Mouse (Mus musculus) lung, adult 18-20 months (tissue): ENCODE results near the gene Ccdc33.

Experiments used
- DNase-seq, 2 experiments: peaks; one replicate each; pipeline ENCODE4 v3.0.0; 2022; ENCODE audit warnings: mixed read lengths in 2 of 2

The Ccdc33 gene

DNA sequence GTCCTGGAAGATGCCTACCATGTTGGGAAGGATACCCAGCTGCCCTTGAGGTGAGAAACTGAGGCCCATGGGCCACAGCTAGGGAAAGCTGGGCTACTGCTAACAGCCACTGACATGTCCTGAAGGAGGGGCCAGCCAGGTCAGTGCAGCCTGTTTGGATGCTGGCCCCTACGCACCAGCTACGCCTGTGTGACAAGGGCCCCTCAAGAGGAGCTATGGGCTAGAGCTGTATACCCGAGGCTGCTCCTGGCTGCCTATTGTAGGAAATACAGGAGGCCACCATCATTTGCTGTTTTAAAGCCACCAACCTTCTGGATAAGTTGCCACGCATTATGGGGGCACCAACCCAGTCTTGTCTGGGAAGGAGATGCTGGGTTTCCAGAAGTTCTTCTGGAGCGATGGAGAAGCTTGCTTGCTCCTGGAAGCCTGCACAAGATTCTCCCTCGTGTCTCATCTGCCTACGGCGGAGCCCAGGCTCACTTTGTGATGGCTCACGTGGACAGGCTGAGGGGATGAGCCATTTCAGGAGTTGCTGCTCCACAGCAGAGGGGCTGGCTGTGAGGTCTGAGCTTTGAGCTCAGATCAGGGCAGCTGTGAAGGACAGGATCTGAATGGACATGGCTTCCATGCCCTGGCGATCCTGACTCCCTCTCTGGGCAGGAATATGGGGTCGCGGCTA lies 110.1 kb downstream of the Ccdc33 start:
- no peak for DNase-seq

DNA sequence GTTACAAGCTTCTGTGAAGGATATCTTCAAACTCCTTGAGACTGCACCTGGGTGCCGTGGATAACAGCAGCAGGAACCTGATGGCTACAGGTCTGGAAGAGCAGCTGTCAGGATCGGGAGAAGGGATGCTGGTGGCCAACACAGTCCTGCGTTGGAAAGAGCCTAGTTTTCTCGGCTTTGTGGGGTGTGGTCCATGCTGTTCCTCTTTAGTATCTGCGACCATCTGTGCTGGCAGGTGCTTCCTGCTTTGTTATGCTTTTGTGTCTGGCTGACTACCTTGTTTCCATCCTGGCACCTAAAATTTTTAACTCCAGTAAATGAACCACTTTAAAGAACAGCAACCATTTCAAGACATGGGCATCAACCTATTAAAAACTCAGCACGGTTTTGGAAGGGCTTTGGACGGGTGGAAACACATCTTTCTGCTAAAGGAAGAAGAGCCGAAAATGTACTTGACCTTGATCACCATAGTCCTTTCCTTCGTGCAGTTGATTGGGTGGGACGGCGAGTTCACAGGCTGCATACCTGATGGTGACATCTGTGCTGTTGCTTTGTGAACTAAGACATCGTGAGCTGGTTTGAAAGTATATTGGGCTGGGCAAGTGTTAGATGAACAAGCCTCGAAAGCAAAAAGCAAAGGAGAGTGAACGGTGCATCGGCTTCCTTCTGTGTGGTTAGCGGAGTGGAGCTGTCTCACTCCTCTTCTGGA lies 112.7 kb downstream of the Ccdc33 start, which contains the start of gene Cyp11a1:
Cyp11a1 (plus strand) TSS at position 659 of the 709 bp plus-strand sequence.
- no peak for DNase-seq

- no peak for DNase-seq
These were observed 115.4 kb downstream of the Ccdc33 start for GRCm38 (mm10) chr9:58003272-58003671.

- DNase-seq, result no peak
These were observed 118.9 kb downstream of the Ccdc33 start for GRCm38 (mm10) chr9:57999676-58000075.

DNA sequence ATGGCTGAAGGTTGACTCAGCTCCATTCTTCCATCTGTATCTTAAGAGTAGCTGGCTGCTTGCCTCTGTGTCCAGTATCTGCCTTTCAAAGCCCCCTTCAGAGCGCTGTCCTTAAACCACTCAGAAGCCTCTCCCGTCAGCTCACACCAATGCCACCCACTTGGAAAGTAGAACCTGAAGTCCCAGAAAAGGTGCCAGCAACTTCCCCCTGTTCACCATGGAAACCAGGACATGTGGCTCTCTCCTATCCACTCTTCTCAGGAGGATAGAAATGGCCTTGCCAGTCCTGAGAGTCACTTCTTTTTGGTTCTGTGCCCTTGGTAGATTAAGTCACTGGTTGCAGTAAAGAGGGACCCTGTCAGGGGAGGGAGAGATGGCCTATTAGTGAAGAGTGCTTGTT lies 119.9 kb downstream of the Ccdc33 start:
- no peak for DNase-seq

- DNase-seq, result peak; percentile 27 to 53
These were observed 120.5 kb downstream of the Ccdc33 start for GRCm38 (mm10) chr9:57998032-57998659.

DNA sequence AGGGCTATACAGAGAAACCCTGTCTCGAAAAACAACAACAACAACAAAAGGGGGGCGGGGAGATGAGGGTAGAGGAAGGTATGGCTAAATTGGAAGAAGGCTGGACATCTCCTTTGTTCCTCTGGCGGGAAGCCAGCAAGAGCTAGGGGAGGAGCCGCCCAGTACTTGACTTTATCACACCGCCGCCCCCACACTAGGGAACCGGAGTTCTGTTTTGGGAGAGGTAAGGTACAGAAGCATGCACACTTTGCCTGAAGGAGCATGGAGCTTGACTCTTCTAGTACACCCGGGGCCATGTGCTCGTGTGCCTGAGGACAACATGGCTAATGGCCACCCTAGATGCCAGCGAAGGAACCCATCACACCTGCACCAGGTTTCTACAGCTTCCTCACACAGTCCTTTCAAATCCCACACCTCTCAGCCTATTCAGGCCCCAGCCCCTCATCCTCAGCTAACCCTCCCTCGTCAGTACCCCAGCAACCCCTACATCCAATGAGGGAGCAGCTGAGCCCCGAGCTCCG lies 121.1 kb downstream of the Ccdc33 start:
- no peak for DNase-seq

- no peak for DNase-seq
These were observed 123.3 kb downstream of the Ccdc33 start for GRCm38 (mm10) chr9:57995282-57995681.

DNA sequence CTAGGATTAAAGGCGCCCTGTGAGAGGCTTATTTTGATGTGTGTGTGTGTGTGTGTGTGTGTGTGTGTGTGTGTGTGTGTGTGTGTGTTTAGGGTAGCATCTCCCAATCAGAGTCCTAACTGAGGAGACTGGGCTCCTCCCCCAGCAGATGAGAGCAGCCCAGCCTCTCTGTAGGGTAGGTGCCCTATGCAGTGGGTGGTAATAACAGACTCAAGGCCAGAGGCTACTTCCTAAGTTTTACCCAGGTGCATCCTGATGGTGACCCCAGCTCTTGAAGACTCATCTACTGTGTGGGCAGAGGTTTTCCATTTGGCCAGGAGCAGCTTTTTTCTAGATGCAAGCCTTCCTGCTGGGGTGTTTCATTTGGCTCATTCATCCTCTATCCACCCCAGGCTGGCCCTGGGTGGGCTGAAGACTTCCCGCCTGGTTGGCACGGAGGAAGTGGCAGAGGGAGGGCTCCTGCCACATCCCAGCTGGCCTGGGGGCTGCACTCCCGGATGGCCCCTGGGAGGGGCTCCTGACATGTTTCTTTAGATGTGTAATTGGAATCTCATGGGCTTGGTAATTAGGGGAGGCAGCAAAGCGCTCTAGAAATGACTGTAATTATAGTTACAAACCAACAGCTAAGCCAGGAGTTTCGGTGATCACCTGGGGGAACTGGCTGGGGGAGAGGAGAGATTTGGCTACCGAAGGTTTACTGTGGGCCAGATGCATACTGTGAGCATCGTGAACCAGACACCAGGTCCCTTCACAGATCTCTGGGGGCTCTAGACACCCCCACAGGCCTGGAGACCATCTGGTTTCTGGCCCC lies 125.6 kb downstream of the Ccdc33 start:
- no peak for DNase-seq

GRCm38 (mm10) chr9:57992060-57992459 lies 126.6 kb downstream of the Ccdc33 start:
- no peak for DNase-seq

DNA sequence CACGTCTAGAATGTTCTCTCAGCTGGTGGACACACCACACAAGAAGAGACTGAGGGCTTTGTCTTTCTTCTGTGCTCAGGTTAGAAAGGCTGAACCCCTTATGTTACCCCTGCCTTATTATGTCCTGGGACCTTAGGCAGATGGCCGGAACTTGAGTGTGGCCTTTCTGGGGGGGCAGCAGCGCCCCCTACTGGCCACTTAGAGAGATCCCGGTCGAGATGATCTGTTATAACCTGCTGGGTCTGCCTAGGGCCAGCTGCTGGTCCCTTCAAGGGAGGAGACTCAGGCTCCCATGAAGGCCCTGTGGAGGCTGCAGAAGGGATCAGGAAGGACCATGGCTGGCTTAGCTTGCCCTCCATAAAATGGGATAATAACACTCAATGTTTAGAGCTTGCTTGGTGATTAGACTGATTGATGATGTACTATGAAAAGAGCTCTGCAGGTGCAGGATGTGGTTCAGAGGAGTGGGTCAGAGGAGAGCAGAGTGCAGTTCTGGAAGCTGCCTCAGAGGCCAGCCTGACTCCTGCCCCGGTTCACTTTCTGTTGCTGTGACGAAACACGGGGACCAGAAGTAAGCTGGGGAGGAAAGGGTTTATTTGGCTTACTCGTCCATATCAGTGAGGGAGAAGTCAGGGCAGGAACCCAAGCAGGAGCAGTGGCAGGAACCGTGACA lies 128.0 kb downstream of the Ccdc33 start:
- peak in 1 of 2 experiments; percentile 41 for DNase-seq

GRCm38 (mm10) chr9:57989309-57989708 lies 129.3 kb downstream of the Ccdc33 start:
- no peak for DNase-seq

DNA sequence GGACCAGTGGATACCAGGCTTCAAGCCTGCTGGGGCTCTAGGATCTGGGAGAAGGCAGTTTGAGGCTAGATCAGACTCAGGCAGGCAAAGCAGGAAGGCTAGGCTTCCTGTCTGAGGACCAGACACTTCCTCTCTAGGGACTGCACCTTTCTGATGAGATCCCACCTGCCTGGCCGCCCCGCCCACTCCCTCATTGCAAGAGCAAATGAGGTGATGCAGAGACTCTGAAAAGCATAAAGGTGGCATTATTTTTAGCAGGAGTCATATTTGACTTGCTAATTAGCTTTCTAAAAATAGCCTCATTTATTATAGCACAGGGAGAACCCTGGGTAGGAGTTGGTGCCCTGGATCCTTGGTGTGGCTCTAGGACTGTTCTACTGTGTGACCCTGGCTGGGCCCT lies 130.5 kb downstream of the Ccdc33 start:
- DNase-seq, result peak in 1 of 2 experiments; percentile 18

- DNase-seq, result no peak
These were observed 132.3 kb downstream of the Ccdc33 start for GRCm38 (mm10) chr9:57986293-57986692.

GRCm38 (mm10) chr9:57985304-57985703 lies 133.3 kb downstream of the Ccdc33 start:
- DNase-seq, result no peak

GRCm38 (mm10) chr9:57980570-57980969 lies 138.1 kb downstream of the Ccdc33 start:
- DNase-seq, result no peak

GRCm38 (mm10) chr9:57978858-57979257 lies 139.8 kb downstream of the Ccdc33 start:
- DNase-seq, result no peak
